Mouse (Mus musculus) ES-Bruce4 (cell line): ENCODE measurements around the gene Gdpd1. TPM values are rescaled to one million over a fixed set of nuclear protein-coding genes. Genes with fewer than 3 reads are reported as not detected.

Source experiments
- H3K27ac ChIP-seq: 2 replicates; pipeline ENCODE4 v1.5.1; 2012; ENCODE audit warnings: low read length, inconsistent platforms; ENCODE audit not compliant: insufficient read depth
- H3K27me3 ChIP-seq: 2 replicates; pipeline ENCODE4 v1.6.1; 2012; ENCODE audit warnings: mild to moderate bottlenecking, low read length, inconsistent platforms; ENCODE audit not compliant: control insufficient read depth, poor library complexity, insufficient read depth, severe bottlenecking
- H3K36me3 ChIP-seq: 2 replicates; pipeline ENCODE4 v1.6.1; 2012; ENCODE audit warnings: inconsistent platforms, mild to moderate bottlenecking, low read length, moderate library complexity; ENCODE audit not compliant: control insufficient read depth, poor library complexity, insufficient read depth, severe bottlenecking
- H3K4me1 ChIP-seq: one replicate; pipeline ENCODE4 v1.8.1; 2011; ENCODE audit warnings: low read length; ENCODE audit not compliant: control insufficient read depth, insufficient read depth
- H3K4me3 ChIP-seq: 2 replicates; pipeline ENCODE4 v1.5.1; 2011; ENCODE audit warnings: low read depth, mild to moderate bottlenecking, low read length
- H3K9ac ChIP-seq: 2 replicates; pipeline ENCODE4 v1.6.1; 2012; ENCODE audit warnings: low read depth, mild to moderate bottlenecking, inconsistent platforms; ENCODE audit not compliant: poor library complexity, severe bottlenecking
- H3K9me3 ChIP-seq: replicated peaks from 2 replicates; pipeline ENCODE4 v1.6.1; 2012; ENCODE audit warnings: mild to moderate bottlenecking, low read length, inconsistent platforms; ENCODE audit not compliant: control insufficient read depth, poor library complexity, insufficient read depth, severe bottlenecking
- CTCF ChIP-seq: IDR thresholded peaks from one replicate; pipeline ENCODE4 v1.8.1; 2011; ENCODE audit warnings: low read depth, low read length
- EP300 ChIP-seq: IDR thresholded peaks from 2 replicates; pipeline ENCODE4 v1.6.1; 2011; ENCODE audit warnings: low read depth, low read length; ENCODE audit not compliant: insufficient read depth
- POLR2A ChIP-seq: IDR thresholded peaks from one replicate; pipeline ENCODE4 v1.8.1; 2011; ENCODE audit warnings: low read length; ENCODE audit not compliant: insufficient read depth
- polyA plus RNA-seq: library from polyadenylated mRNA; stranded (reverse); fragments of >200 nt; gene quantifications from 2 replicates; pipeline ENCODE4 v1.2.4, GENCODE M21; 2011; ENCODE audit warnings: low read depth; ENCODE audit not compliant: missing spikeins, insufficient read depth, insufficient read length

Gdpd1 gene
- polyA plus RNA-seq, 1 experiment: 6.3 TPM

DNA sequence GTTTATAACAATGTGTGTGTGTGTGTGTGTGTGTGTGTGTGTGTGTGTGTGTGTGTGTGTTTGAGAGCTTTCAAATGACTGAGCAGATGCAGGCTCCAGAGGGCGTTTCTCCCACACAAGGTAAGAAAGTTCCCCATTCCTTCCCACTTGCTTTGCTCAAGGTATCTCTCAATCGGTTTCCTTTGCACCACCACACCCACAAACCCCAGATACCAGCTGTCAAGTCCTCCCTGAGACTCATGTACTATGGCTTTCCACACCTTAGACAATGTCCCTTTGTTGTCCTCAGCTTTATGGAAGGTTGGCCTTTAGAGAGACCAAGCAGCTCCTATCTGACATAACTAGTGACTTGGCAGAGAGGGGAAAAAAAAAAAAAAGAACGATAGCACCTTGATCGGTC lies 51.1 kb downstream of the Gdpd1 start:
- H3K9me3 ChIP-seq: no peaks in the 10 kb centered on the region
- no peaks in the 10 kb centered on the region for H3K36me3 ChIP-seq
- H3K27me3 ChIP-seq: no peaks in the 10 kb centered on the region
- no peak for TF ChIP-seq POLR2A
- TF ChIP-seq CTCF: no peak
- no peak for TF ChIP-seq EP300
- no peak overlapping the region for H3K4me3 ChIP-seq
- H3K9ac ChIP-seq: no peak overlapping the region
- H3K4me1 ChIP-seq: no peaks in the 10 kb centered on the region
- no peak overlapping the region for H3K27ac ChIP-seq

DNA sequence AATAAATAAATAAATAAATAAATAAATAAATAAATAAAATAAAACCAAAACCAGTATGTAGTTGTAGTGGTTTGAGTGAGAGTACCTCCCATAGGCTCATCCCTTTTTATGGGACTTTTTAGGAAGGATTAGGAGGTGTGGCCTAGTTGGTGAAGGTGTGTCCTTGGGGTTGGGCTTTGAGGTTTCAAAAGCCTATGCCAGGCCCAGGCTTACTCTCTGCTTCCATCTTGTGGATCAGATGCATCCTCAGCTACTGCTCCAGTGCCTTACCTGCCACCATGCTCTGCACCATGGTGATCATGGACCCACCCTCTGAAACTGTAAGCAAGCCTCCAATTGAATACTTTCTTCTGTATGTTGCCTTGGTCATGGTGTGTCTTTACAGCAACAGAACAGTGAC lies 52.3 kb downstream of the Gdpd1 start:
- Histone ChIP-seq H3K9ac (no peak overlapping the region), H3K36me3 (no peaks in the 10 kb centered on the region), H3K9me3 (no peaks in the 10 kb centered on the region), H3K4me1 (no peaks in the 10 kb centered on the region), H3K4me3 (no peak overlapping the region), H3K27me3 (no peaks in the 10 kb centered on the region), H3K27ac (no peak overlapping the region)
- TF ChIP-seq POLR2A: no peak
- TF ChIP-seq EP300: no peak
- TF ChIP-seq CTCF: no peak

DNA sequence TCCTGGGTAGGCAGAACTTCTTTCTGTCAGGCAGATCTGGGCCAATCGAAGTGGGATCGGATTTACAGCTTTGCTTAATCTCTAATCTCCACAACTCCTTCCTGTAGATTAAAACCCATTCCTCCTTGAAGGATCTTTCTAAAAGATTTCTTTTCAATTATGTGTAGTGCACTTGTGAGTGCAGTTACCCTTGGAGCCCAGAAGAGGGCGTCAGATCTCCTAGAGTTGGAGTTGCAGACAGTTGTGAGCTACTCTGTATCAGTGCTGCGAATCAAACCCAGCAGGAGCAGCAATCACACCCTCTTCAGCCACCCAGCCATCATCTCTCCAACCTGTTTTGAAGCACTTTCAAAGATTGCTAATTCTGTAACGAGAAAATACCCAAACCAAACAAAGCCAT lies 53.4 kb downstream of the Gdpd1 start:
- Histone ChIP-seq H3K27ac (no peak overlapping the region), H3K4me1 (no peaks in the 10 kb centered on the region), H3K36me3 (no peaks in the 10 kb centered on the region), H3K4me3 (no peak overlapping the region), H3K9me3 (no peaks in the 10 kb centered on the region), H3K27me3 (no peaks in the 10 kb centered on the region), H3K9ac (no peak overlapping the region)
- TF ChIP-seq EP300 (no peak), CTCF (no peak), POLR2A (no peak)

DNA sequence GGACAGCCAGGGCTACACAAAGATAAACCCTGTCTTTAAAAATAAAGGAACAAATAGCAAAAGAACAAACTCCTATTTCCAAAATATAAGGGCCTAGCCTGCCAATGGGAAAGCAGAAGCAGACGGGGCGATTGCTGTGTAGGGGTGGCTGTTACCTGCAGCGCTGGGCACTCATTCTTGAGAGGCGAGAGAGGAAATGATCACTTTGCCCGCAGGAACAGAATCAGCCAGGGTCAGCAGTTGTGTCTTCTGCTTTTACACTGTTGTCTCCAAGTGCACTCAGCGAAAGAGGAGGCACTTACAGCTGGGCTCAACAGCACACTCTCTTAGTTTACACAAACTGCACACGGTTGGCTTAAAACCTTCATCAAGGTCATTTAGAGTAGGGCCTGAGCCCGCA lies 54.4 kb downstream of the Gdpd1 start:
- Histone ChIP-seq H3K4me1 (no peaks in the 10 kb centered on the region), H3K4me3 (no peak overlapping the region), H3K27ac (no peak overlapping the region), H3K9ac (no peak overlapping the region), H3K36me3 (no peaks in the 10 kb centered on the region), H3K27me3 (no peaks in the 10 kb centered on the region), H3K9me3 (no peaks in the 10 kb centered on the region)
- no peak for TF ChIP-seq EP300

- no peaks in the 10 kb centered on the region for H3K27me3 ChIP-seq
- no peak overlapping the region for H3K27ac ChIP-seq
- no peaks in the 10 kb centered on the region for H3K4me1 ChIP-seq
- H3K4me3 ChIP-seq: no peak overlapping the region
- TF ChIP-seq POLR2A (no peak), CTCF (no peak), EP300 (no peak)
- H3K36me3 ChIP-seq: no peaks in the 10 kb centered on the region
- H3K9ac ChIP-seq: no peak overlapping the region
- no peaks in the 10 kb centered on the region for H3K9me3 ChIP-seq
These were observed 55.8 kb downstream of the Gdpd1 start for GRCm38 (mm10) chr11:87018081-87018480.

DNA sequence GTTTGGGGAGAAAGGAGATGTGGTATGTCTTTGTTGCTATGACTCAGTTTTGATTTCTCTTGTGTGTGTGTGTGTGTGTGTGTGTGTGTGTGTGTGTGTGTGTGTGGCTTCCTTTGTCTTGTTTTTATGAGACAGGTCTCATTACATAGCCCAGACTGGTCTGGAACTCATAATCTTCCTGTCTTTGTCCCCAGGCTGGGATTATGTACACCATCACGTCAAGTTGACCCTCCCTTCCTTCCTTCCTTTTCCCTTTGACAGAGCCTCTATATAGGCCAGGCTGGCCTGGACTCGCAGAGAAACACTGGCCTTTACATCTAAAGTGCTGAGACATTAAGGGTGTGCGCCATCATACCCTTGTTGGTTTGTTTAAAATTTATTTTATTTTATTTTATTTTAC lies 58.2 kb downstream of the Gdpd1 start:
- Histone ChIP-seq H3K27ac (no peak overlapping the region), H3K9me3 (no peaks in the 10 kb centered on the region), H3K27me3 (no peaks in the 10 kb centered on the region), H3K36me3 (no peaks in the 10 kb centered on the region), H3K4me1 (no peaks in the 10 kb centered on the region), H3K9ac (no peak overlapping the region), H3K4me3 (no peak overlapping the region)
- TF ChIP-seq POLR2A: no peak
- no peak for TF ChIP-seq CTCF
- TF ChIP-seq EP300: no peak
